Mouse (Mus musculus) spleen, embryonic (tissue): Measurements from ENCODE around the gene Klhl22.
"Not testable (repeated sequence)": the region's sequence is repeated elsewhere in the genome, so short reads cannot be mapped to it uniquely, and the experiment has no call there.

Experiments
- CTCF ChIA-PET: fragments of 350-600 bp; sonication (Branson Sonifier 250); formaldehyde crosslinking; loops from one replicate; lab custom pipeline; 2022; lab: Charles Lee

Gene Klhl22

DNA sequence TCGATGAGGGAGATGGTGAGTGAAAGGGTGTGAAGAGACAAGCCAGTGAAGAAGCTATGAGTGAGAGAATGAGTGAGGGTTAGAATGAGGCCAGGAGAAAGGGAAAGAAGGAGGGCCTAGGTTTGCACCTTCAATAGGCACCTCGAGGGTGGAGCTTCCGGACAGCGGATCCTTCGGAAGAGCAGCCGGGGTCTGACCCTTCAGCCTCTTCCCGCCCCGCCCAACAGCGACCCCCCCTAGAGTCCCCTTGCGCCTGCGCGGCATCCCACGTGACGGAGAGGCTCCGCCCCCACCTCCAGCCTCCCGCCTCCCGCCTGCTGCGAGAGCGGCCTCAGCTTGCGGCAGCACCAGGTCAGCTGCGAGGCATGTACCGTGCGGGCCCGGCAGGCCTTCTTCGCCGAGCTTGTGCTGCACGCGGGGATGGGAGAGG, at the start of gene Klhl22:
TSS of gene Klhl22 (plus strand) at position 275 of the 430 bp plus-strand sequence.
- CTCF ChIA-PET: interaction anchor here (0.6 to 0.7 kb wide), 2 partner anchors 18 to 49 kb away, joined by 3 to 18 read pairs; no protein-coding TSS in a partner anchor

DNA sequence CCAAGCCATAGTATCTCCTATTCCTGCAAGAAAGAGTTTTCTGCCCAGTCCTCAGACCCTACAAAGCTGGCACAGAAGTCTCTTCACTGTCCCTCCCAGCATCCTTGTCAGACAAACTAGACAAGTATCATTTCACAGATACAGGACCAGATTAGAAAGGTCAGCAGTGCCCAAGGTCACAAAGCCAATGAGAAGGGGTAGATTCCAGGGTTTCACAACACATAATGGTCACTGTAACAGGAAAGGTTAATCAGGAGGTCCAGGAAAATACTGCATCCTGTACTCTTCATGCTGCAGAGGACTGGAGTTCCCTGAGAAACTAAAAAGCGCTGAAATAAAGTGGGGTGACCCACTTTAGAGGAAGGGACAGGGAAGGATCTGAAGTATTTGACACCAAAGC, 41.6 kb upstream of the Klhl22 start:
- CTCF ChIA-PET: no interaction called here

GRCm38 (mm10) chr16:17721114-17721808, 38.2 kb upstream of the Klhl22 start:
- CTCF ChIA-PET: no interaction called here

DNA sequence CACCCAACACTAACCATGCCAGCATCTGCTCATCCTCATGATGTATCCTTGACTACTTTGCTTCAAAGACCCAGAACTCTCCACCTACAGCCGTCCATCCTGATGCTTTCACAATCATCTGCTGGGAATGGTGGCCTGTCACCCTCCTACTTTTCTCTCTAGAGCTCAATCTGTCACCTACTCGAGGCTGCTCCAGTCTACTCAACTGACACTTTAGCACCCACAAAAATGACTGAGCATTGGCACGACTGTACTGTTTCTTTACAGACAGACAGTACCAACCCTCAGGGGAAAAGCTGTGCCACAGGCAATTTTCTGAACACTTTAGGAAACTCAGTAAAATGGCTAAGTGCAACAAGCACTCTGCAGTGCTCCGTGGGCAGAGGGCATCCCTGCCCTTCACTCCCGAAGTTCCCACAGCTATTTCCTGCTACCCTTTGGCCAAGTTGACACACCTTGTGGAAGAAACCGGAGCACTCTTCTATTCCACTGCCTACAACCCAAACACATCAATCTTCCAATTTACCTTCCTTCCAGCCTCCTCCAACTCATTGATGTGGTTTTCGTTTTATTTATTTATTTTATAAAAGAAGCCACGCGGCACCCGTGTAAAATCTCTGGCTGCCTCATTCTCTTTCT, 37.5 kb upstream of the Klhl22 start:
- CTCF ChIA-PET: no interaction called here

DNA sequence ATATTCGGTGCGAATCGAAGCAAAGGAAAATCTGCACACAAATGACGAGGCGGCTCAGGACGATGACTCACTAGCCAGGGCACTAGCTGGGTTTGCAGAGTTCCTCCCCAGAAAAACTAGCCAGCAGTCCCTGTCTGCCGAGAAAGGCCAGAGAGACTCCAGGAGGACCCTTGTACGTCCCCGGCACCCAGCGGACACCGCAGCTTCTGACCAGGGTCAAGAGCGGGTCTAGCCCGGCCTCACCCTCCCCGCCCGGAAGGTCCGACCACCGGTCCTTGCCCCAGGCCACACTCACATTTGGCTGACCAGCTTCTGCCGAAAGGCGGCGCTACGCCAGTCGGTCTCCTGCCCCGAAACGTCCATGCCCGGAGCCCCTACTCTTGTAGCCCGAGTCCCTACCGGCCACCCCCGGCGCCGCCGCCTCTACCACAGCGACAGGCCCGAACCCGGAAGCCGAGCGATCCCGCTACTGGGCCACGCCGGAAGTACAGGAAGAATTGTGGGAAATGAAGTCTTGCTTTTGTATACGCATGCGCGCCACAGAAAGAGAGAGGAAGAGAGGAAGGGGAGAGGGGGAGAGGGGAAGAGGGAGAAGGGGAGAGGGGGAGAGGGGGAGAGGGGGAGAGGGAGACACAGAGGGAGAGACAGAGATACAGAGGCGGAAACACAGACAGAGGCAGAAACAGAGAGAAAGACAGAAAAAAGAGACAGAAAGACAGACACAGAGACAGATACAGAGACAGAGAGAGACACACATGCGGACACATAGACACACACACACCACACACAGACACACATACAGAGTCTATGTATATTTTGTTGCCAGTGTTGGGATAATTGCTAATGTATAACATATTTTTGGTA, 36.7 kb upstream of the Klhl22 start:
- CTCF ChIA-PET: no interaction called here

- CTCF ChIA-PET: no interaction called here
These were observed 36.1 kb upstream of the Klhl22 start for GRCm38 (mm10) chr16:17723325-17723626.

- CTCF ChIA-PET: interaction anchor here (0.7 kb wide), 1 partner anchor 62 kb away, joined by 8 read pairs; no protein-coding TSS in a partner anchor
These were observed 35.0 kb upstream of the Klhl22 start for GRCm38 (mm10) chr16:17724448-17724847.

DNA sequence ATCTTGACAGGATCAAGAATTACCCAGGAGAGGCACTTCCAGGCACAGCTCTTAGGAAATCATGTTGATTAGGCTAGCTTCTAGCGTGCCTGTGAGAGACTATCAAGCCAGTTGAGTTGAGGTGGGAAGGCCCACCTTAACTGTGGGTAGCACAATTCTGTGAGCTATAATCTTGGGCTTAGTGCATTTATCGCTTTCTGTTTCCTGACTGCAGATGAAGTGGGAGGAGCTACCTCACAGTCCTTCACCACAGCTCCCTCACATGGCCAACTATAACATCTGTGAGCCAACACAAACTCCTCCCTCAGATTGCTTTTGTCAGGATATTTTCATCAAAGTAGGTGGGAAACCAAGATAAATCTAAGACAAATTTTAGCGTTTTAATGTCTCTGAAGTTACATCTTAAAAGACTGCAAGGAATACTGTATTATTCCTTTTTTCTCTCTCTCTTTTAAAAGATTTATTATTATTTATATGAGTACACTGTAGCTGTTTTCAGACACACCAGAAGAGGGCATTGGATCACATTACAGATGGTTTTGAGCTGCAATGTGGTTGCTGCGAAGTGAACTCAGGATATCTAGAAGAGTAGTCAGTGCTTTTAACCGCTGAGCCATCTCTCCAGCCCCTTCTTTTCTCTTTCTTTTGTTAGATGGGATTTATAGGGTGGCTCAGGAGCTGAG, 32.1 kb upstream of the Klhl22 start:
- CTCF ChIA-PET: interaction anchor here (0.7 kb wide), 1 partner anchor 13 kb away, joined by 3 read pairs; no protein-coding TSS in a partner anchor

DNA sequence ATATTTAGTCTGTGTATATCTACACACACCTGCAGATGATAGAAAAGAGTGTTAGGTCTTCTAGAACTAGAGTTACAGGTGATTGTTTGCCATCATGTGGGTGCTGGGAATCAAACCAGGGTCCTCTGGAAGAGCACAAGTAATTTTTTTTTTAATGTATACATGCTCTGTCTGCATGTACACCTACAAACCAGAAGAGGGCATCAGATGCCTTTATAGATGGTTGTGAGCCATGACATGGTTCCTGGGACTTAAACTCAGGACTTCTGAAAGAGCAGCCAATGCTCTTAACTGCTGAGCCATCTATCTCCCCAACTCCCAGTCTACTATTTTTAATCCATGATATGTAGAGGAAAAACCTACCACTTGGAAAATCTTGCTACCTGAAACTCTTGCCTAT, 29.4 kb upstream of the Klhl22 start:
- CTCF ChIA-PET: no interaction called here

- CTCF ChIA-PET: no interaction called here
These were observed 27.4 kb upstream of the Klhl22 start for GRCm38 (mm10) chr16:17732021-17732420.

DNA sequence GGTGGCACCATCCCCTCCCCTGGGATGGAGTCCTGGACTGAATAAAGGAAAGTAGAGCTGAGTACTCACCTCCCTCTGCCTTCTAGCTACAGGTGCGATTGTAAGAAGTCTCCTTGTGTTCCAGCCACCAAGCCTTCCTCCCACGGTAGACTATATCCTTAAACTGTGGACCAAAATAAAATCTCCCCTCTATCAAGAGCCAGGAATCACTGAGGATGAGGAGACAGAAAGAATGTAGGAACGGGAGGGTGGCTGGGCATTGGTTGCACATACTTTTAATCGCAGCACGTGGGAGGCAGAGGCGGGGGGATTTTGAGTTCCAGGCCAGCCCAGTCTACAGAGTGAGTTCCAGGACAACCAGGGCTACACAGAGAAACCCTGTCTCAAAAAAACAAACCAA, 27.0 kb upstream of the Klhl22 start:
- CTCF ChIA-PET: no interaction called here

- CTCF ChIA-PET: interaction anchor here (0.6 kb wide), 1 partner anchor 366 kb away, joined by 3 read pairs; no protein-coding TSS in a partner anchor
These were observed 26.5 kb upstream of the Klhl22 start, which contains the start of gene Med15 for GRCm38 (mm10) chr16:17732841-17733340. Med15 (minus strand) TSS chr16:17732891.

DNA sequence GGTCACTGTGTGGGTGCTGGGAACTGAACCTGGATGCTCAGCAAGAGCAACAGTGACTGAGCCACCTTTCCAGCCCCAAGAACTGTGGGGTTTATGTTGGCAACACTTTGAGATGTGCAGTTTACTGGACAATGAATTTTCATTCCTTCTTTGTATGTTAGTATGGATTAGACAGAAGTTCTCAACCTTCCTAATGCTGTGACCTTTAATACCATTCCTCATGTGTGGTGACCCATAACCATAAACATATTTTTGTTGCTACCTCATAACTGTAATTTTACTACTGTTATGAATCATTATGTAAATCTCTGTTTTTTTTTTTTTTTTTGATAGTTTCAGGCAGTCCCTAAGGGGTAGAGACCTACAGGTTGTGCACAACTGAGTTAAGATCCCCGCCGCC, 25.8 kb upstream of the Klhl22 start:
- CTCF ChIA-PET: no interaction called here

GRCm38 (mm10) chr16:17734872-17735271, 24.5 kb upstream of the Klhl22 start:
- CTCF ChIA-PET: not testable (repeated sequence)

DNA sequence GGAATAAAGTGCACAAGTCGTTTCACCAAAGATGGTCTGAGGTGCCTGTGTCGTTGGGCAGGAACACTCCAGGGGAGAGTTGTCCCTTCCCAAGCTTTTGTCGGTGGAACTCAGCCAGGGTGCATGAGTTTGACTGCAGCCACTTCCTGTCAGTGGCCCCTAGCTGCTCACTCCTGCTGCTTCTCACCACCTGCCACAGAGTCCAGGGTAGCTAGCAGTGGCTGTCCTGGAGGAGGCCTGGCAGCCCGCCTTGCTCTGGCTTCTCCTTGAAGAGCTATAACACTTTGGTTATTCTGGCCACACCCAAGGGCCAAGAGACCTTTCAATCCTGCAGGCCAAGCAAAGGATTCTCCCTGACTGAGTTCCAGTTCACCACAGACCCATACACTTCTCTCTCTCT, 23.3 kb upstream of the Klhl22 start:
- CTCF ChIA-PET: no interaction called here

GRCm38 (mm10) chr16:17740080-17740479, 19.3 kb upstream of the Klhl22 start:
- CTCF ChIA-PET: interaction anchor here (0.7 kb wide), 2 partner anchors 21 to 137 kb away, joined by 3 to 4 read pairs; no protein-coding TSS in a partner anchor

DNA sequence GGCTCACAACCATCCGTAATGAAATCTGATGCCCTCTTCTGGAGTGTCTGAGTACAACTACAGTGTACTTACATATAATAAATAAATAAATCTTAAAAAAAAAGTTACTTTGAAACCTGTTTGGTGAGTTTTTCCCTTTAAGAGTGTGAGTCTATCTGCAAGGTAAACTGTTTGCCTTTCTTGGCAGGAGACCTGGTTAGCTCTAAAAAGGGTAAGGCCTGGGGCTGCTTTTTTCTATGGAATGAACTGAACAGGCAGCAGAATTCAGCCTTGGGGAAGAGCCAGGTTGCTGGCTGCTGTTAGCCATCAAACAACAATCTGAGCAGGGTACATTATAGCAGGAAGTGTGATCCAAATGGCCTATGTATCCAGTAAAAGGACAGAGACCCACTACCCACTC, 16.6 kb upstream of the Klhl22 start:
- CTCF ChIA-PET: interaction anchor here (1.4 kb wide), 1 partner anchor 69 kb away, joined by 3 read pairs; no protein-coding TSS in a partner anchor

DNA sequence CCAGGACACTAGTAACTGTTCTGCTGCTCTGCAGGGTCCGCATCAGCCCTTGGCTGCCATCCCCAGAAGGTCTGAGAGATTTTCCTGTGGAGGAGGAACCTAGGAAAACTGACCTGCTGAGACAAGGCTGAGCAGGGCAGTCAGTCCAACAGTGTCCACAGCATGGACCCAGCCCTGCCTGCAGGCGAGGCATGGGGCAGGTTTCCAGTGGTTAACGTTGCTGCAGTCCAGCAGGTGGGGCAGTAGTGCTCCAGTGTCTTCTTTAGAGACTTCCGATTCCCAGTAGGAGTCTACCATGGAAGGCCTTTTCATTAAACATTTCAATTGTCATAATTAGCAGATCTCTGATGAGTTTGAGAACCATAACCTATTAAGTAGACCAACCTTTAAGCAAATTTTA, 16.1 kb upstream of the Klhl22 start:
- CTCF ChIA-PET: interaction anchor here (1.4 kb wide), 1 partner anchor 69 kb away, joined by 3 read pairs; no protein-coding TSS in a partner anchor

DNA sequence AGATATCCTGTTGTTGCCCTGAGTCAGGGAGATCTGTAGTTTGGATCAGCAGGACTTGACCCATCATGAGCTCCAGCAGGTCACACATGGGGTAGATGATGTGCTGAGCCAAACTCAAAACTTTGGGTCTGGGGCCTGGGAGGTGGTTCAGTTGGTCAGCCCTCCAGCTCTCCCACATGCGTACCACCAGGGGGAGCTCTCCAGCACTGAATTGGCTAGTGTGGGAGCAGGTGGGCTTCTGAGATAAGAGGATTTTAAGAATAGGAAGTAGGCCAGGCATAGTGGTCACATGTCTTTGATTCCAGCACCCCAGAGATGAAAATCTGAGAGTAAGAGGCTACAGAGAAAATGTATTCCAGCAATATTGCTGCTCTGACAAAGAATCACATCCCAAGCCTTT, 14.9 kb upstream of the Klhl22 start:
- CTCF ChIA-PET: interaction anchor here (0.7 to 1.5 kb wide), 3 partner anchors 63 to 69 kb away, joined by 3 to 15 read pairs (median 4); no protein-coding TSS in a partner anchor

DNA sequence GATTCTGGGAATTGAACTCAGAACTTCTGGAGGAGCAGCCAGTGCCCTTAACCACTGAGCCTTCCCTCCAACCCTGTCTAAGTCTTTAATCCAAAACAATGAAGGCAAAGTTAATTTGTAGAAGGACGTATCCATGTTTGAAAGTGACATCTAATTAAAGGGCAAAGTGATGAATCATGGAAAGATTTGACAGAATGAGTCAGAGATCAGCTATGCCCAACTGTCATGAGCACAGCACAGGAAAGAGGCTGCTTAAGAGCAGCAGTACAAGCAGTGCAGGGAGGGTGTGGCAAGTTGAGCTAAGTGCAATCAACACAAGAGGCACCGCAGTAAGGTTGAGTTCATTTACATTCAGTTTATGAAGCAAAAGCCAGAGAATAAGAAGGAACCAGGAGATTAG, 14.4 kb upstream of the Klhl22 start:
- CTCF ChIA-PET: interaction anchor here (1.5 kb wide), 1 partner anchor 69 kb away, joined by 15 read pairs; no protein-coding TSS in a partner anchor

DNA sequence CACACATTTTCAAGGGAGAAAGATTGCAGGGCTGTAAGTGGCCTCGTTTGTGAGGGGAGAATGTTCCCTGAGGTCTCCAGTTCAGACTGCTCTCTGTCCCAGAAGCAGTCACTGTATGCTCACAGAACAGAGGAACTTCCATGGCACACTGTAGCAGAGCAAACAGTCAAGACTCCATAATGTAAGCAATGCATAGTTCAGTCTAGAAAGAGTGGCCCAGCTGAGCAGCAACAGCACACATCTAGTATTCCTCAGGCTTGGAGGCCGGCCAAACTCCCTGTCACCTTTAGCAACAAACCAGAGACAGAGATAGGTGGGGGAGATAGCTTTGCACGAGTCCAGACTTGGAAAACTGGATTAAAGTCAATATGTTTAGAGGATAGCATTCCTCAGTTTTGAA, 6.4 kb upstream of the Klhl22 start:
- CTCF ChIA-PET: no interaction called here
